Mouse (Mus musculus): ENCODE measurements at regions not wholly inside any gene's neighbourhood (a gene's known extent, or its start where the extent isn't known, plus 50 kb on each side); places are given as distances from the start of the nearest gene placed in this dataset.
A peak's percentile ranks its signal among the peaks of the same experiment; 100 is the strongest.

- DNase-seq (ENCODE audit: low spot score in 2 of 2), result no peak
These were observed 62.3 kb upstream of the Agr3 start for GRCm38 (mm10) chr12:35863141-35863540.

DNA sequence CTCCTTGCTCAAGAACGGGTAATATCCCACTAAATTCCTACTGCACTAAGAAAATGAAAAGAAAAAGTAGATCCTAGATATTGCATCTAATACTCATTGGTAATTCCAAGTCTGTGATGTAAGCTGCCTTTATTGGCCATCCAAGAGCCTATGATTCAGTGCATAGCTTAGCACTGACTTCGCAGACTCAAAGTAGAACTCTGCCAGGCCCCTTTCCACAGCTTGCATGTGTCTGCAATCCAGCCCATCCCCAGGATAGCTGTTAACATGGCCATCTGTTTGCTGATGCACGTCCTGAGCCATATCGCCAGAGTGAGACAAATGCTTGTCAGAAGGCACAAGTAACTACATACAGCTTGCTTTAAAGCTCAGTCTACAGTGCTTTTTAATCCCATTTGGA lies 72.3 kb upstream of the Agr3 start:
- DNase-seq (ENCODE audit: low spot score in 2 of 2), result peak; percentile 32 to 53

DNA sequence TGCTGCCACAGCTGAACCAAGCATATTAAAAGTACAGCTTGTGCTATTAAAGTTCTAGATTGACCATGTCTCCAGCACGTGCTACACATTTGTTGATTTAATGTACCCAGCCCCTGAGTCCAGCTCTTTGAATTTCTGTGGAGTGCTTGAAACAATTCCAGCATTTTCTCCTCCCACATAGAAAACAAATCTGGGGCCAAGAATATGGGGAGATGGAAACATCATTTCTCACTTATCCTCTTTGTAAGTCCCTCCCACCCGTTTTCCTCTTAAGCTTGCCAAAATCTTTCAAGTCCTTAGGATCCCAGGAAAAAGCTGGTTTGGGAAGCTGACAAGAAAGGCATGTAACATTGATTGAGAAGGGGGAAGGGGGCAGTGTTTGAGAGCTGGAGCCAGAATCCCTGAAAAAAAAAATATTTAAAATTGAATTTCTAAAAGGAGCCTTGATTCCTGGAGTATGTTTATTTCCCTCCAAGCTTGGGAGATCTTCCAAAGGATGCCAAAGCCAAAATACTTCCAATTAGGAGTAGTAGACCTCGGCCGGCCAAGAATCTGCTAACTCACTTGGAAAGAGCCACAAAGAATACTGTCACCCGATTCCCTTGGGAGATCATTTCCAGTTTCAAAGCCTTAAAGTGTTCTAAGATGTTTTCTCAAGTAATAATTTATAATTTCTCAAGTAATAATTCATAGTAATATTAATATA lies 78.4 kb upstream of the Agr3 start:
- no peak for DNase-seq (ENCODE audit: low spot score in 2 of 2)

- DNase-seq (ENCODE audit: low spot score in 2 of 2), result no peak
These were observed 88.5 kb upstream of the Agr3 start for GRCm38 (mm10) chr12:35836946-35837345.

DNA sequence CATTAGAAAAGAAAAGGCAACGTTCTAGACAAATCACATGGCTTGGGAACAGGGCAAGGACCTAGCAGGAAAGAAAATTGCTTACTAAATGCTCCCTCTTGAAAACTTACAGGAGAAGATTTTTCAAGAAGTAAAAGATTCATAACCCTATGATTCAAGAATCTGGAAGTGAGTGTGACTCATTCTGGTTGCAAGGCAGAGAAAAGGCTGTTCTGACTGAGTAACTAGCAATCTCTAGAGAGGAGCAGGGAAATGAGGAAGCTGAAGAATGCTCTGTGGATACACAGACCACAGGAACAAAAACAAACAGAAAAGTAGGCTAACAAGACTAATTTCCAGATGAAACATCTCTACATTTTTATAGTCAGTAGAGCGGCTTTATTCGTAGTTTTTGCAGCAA lies 92.1 kb upstream of the Agr3 start:
- no peak for DNase-seq (ENCODE audit: low spot score in 2 of 2)

- DNase-seq (ENCODE audit: low spot score in 2 of 2), result no peak
These were observed 93.4 kb upstream of the Agr3 start for GRCm38 (mm10) chr12:35831922-35832512.

GRCm38 (mm10) chr12:35831268-35831667 lies 94.2 kb upstream of the Agr3 start:
- DNase-seq (ENCODE audit: low spot score in 2 of 2), result peak in 1 of 2 experiments; percentile 31

DNA sequence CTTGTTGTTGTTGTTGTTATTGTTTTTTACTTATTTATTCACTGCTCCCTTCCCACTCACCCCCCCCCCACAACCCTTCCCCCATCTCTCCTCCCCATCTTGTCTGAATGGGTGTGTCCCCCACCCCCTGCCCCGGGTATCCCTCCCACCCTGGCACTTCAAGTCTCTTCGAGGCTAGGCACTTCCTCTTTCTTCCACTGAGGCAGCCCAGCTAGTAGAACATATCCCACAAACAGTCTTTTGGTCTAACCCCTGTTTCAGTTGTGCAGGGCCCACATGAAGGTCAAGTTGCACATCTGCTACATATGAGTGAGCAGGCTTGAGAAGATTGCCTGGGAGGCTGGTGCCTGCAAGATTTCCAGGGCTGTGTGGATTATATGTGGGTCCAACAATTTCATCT lies 97.6 kb upstream of the Agr3 start:
- no peak for DNase-seq (ENCODE audit: low spot score in 2 of 2)

DNA sequence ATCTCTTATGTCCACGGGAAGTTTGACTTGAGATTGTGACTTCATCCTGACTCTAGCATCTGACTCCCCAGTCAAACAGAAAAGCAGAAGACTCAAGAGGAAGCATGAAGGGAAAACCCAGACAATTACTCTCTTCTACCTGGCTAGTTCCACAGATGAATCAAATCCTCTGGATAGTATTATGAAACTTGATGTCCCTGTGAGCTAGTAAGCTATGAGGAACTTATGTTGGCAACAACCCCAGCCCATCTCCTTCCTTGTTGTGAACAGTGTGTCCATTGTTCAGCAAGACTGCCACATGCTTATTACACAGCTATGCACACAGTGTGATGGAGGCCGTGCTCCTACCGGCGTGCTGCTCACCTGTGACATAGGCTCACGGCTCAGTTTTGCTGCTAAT lies 98.4 kb upstream of the Agr3 start:
- DNase-seq (ENCODE audit: low spot score in 2 of 2), result no peak

DNA sequence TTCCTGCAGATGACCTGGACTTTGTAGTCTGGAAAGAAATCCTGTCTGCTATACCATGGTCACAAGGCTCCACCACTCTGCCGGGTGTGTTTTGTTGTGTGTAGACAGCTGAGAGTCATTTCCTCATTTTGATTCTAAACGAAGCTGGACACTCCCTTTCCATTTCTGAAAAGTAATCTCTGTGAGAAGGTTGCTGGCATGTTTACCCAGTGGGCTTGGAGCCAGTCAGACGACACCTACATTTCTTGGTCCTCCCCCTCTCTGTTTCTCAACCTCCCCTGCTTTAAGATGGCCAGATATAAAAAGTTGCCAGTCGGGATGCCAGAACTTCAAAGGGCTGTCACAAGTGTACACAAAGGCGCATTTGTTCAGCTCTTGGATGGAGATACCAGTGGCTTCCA lies 100.8 kb upstream of the Agr3 start:
- no peak for DNase-seq (ENCODE audit: low spot score in 2 of 2)

GRCm38 (mm10) chr12:35799261-35799660 lies 126.2 kb upstream of the Agr3 start:
- DNase-seq (ENCODE audit: low spot score in 2 of 2), result peak in 1 of 2 experiments; percentile 7

DNA sequence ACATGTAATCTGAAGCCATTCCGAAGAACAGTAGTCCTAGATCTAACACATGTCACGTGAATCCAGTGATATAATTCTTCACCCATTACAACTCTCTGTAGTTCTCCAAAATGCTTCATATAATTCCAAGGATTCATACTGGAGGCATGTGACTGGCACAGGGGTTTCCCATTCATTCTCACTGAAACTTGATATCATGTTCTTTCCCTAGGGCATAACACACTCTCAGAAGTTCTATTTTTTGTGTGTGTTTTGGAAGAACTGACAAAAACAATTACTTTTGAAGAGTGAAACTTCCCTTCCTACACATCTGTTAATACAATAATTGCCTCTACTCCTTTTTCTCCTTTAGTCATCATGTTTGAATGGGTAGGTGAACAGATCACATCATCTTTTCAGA lies 150.0 kb upstream of the Agr3 start:
- DNase-seq (ENCODE audit: low spot score in 2 of 2), result no peak

- DNase-seq (ENCODE audit: low spot score in 2 of 2), result no peak
These were observed 154.9 kb upstream of the Agr3 start for GRCm38 (mm10) chr12:35770387-35771024.

DNA sequence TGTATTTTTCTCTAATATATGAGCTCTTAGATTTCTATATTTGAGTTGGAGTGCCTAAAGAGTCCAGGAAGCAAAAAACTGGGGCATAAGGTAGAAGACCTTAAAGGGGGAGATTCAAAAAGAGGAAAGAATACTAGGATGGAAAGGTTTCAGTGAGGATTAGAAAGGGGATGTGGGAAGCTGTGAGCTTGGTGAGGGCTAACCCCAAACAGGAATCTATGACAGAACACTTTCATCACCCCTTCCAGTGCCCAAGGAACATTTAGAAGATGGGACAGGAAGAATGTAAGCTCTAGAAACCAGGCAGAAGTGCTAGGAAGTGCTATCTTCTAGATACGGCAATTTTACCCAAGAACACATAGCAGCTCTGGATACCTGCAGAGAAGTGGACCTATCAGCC lies 166.5 kb upstream of the Agr3 start:
- DNase-seq (ENCODE audit: low spot score in 2 of 2), result no peak

- no peak for DNase-seq (ENCODE audit: low spot score in 2 of 2)
These were observed 170.3 kb upstream of the Agr3 start for GRCm38 (mm10) chr12:35755159-35755558.

- no peak for DNase-seq (ENCODE audit: low spot score in 2 of 2)
These were observed 177.4 kb upstream of the Agr3 start for GRCm38 (mm10) chr12:35747997-35748396.

DNA sequence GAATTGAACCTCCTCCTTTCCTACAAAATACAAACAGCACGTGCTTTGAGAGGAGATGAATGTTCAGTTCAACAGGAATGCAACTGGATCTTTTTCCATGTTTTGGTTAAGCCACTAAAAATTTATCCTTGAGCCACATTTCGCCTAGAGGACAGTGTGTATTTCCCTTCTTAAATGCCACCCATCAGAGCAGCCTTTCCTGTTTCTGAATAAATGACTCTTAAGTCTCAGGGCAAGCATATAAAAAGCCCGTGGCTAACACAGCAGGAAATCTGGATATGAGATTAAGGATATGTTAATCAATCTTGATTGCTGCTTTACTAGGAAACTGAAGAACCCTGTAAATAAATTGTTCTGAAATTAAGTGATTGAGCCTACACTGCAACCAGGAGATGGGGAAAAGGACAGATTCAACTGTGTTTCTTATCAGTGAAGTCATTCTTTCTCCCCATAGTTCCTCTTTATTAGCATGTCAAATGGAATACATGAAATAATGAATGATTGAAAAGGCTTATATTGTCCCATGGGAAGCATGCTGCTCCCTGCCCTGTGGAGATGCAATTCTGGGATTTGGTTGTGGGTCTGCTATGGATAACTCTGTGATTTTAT lies 178.6 kb upstream of the Agr3 start:
- DNase-seq (ENCODE audit: low spot score in 2 of 2), result no peak

DNA sequence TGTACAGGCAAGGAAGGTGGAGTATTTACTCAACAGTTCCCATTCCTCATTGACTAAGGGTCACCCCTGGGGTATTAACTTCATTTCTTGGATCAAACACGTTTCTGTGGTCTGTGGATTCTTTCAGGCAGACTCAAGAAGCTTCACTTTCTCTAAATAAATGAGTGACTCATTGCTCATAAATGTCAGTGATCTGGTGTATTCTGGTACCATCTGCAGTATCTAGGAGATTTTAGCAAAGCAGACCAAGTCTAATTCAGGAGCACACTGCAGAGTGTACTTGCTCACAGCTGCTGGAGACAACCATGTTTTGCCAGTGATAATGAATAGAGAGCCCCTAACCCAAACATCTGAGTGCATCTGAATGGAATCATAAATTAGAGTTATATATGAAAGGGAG lies 182.7 kb upstream of the Agr3 start:
- no peak for DNase-seq (ENCODE audit: low spot score in 2 of 2)

GRCm38 (mm10) chr12:35736427-35736826 lies 189.0 kb upstream of the Agr3 start:
- DNase-seq (ENCODE audit: low spot score in 2 of 2), result no peak

- no peak for DNase-seq (ENCODE audit: low spot score in 2 of 2)
These were observed 190.4 kb upstream of the Agr3 start for GRCm38 (mm10) chr12:35735002-35735401.

DNA sequence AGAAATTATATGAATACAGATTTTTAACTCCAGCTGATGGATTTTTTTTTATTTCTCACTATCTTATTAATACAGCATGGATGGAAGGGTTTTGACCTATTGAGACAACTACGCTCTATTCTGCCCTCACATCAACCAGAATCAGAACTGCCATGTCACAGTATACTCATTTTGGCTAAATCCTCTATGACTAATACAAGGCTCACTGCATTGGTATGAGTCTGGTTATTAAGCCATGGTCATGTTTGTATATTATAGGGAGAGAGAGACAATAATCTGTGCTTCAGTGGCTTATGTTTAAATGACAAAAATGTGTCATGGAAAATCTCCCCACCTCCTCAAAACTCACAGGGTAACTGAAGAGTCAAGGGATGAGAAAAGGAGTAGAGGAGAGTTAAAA lies 191.0 kb upstream of the Agr3 start:
- DNase-seq (ENCODE audit: low spot score in 2 of 2), result no peak

- DNase-seq (ENCODE audit: low spot score in 2 of 2), result no peak
These were observed 191.8 kb upstream of the Agr3 start for GRCm38 (mm10) chr12:35733580-35733979.

- DNase-seq (ENCODE audit: low spot score in 2 of 2), result no peak
These were observed 191.1 kb upstream of the Ahr start for GRCm38 (mm10) chr12:35725910-35726309.

Data from frontal cortex, postnatal 10 days (tissue).